Mouse (Mus musculus) liver, embryonic 11.5 days (tissue): Measurements from ENCODE around the gene 2810408A11Rik. TPM values are rescaled to one million over a fixed set of nuclear protein-coding genes. Genes with fewer than 3 reads are reported as not detected.
"Not testable (repeated sequence)": the region's sequence is repeated elsewhere in the genome, so short reads cannot be mapped to it uniquely, and the experiment has no call there.

Source experiments
- ATAC-seq: fragments of 200-750 bp; cut with Nextera tagmentation; replicated peaks from 2 replicates; pipeline ENCODE4 v1.8.0; 2017; ENCODE audit warnings: moderate number of reproducible peaks, mild to moderate bottlenecking, moderate TSS enrichment, moderate library complexity; ENCODE audit not compliant: low FRiP score
- DNase-seq: peaks from one replicate; pipeline ENCODE4 v3.0.0-alpha.2; 2017; ENCODE audit warnings: low spot score
- H3K27ac ChIP-seq: fragments of 300-500 bp; sonication (generic); 2 replicates; pipeline ENCODE4 v1.5.1; 2014; ENCODE audit warnings: mild to moderate bottlenecking, low read depth, low read length, control low read depth
- H3K27me3 ChIP-seq: fragments of 300-500 bp; sonication (generic); replicated peaks from 2 replicates; pipeline ENCODE4 v1.6.1; 2014; ENCODE audit warnings: low read length, mixed read lengths; ENCODE audit not compliant: control insufficient read depth, insufficient read depth
- H3K36me3 ChIP-seq: fragments of 300-500 bp; sonication (generic); 2 replicates; pipeline ENCODE4 v1.6.1; 2014; ENCODE audit warnings: mild to moderate bottlenecking, low read length, moderate library complexity, mixed read lengths; ENCODE audit not compliant: control insufficient read depth, insufficient read depth
- H3K4me1 ChIP-seq: fragments of 300-500 bp; sonication (generic); replicated peaks from 2 replicates; pipeline ENCODE4 v1.6.1; 2014; ENCODE audit warnings: low read length, mixed read lengths; ENCODE audit not compliant: control insufficient read depth, insufficient read depth
- H3K4me2 ChIP-seq: fragments of 300-500 bp; sonication (generic); 2 replicates; pipeline ENCODE4 v1.6.1; 2014; ENCODE audit warnings: mild to moderate bottlenecking, control low read depth, moderate library complexity
- H3K4me3 ChIP-seq: fragments of 300-500 bp; sonication (generic); 2 replicates; pipeline ENCODE4 v1.5.1; 2014; ENCODE audit warnings: low read depth, low read length, control low read depth
- H3K9ac ChIP-seq: fragments of 300-500 bp; sonication (generic); 2 replicates; pipeline ENCODE4 v1.6.1; 2014; ENCODE audit warnings: low read depth, low read length, control low read depth
- H3K9me3 ChIP-seq: fragments of 300-500 bp; sonication (generic); 2 replicates; pipeline ENCODE4 v1.6.1; 2016; ENCODE audit warnings: low read length, inconsistent platforms, mixed read lengths; ENCODE audit not compliant: control insufficient read depth
- WGBS: fragments of 180-500 bp; shearing (Covaris S2); extraction: QIAGEN DNeasy Blood & Tissue Kit; methylation state at CpG from one replicate; pipeline ENCODE4 v1.1.7; 2014; 5-methylcytosine and 5-hydroxymethylcytosine counted together
- polyA plus RNA-seq: library from polyadenylated mRNA; unstranded; fragments of >200 nt; fragmentation: Nextera tagmentation; extraction: Ambion mirVana; gene quantifications from 2 replicates; pipeline ENCODE4 v1.2.1, GENCODE M21; 2014

Gene 2810408A11Rik
- polyA plus RNA-seq, 1 experiment from 2014 or later = 3.2 TPM

GRCm38 (mm10) chr11:69934681-69935080, 33.9 kb upstream of the 2810408A11Rik start:
- Histone ChIP-seq H3K9me3 (no peaks in the 10 kb centered on the region), H3K4me2 (peak overlapping the region; percentile 90), H3K9ac (no peak overlapping the region), H3K4me1 (peaks cover 19% of the 10 kb centered on the region), H3K27me3 (peaks cover 52% of the 10 kb centered on the region), H3K4me3 (peak overlapping the region; percentile 43), H3K27ac (no peak overlapping the region), H3K36me3 (no peaks in the 10 kb centered on the region)
- WGBS = 16% methylated on average over 6 of the region's 6 CpGs
- DNase-seq = no peak
- ATAC-seq = no peak

GRCm38 (mm10) chr11:69934169-69934568, 33.4 kb upstream of the 2810408A11Rik start:
- Histone ChIP-seq H3K4me1 (peaks cover 19% of the 10 kb centered on the region), H3K9ac (no peak overlapping the region)

GRCm38 (mm10) chr11:69933066-69933465, 32.3 kb upstream of the 2810408A11Rik start:
- H3K4me2 ChIP-seq = no peak overlapping the region
- H3K27me3 ChIP-seq = peaks cover 36% of the 10 kb centered on the region
- H3K4me3 ChIP-seq = no peak overlapping the region
- no peaks in the 10 kb centered on the region for H3K36me3 ChIP-seq
- peaks cover 19% of the 10 kb centered on the region for H3K4me1 ChIP-seq
- ATAC-seq (no peak), DNase-seq (no peak)
- H3K9me3 ChIP-seq = no peaks in the 10 kb centered on the region
- WGBS = 60% methylated on average over 4 of the region's 4 CpGs
- H3K9ac ChIP-seq = no peak overlapping the region
- no peak overlapping the region for H3K27ac ChIP-seq

More at GRCm38 (mm10) chr11:69934169-69934568, 33.4 kb upstream of the 2810408A11Rik start:
- Histone ChIP-seq H3K4me2 (peak overlapping the region; percentile 90), H3K27me3 (peaks cover 47% of the 10 kb centered on the region), H3K4me3 (peak overlapping the region; percentile 7; the same call in 1 of the 2 replicates), H3K36me3 (no peaks in the 10 kb centered on the region), H3K9me3 (no peaks in the 10 kb centered on the region), H3K27ac (no peak overlapping the region)
- DNase-seq = peak; percentile 94
- ATAC-seq = no peak; the same call in 1 of the 2 replicates
- WGBS = 2% methylated on average over 18 of the region's 18 CpGs

GRCm38 (mm10) chr11:69932254-69932653, 31.5 kb upstream of the 2810408A11Rik start:
- ATAC-seq (no peak), DNase-seq (no peak)
- Histone ChIP-seq H3K4me1 (peaks cover 19% of the 10 kb centered on the region), H3K27me3 (peaks cover 28% of the 10 kb centered on the region), H3K4me3 (no peak overlapping the region), H3K9ac (no peak overlapping the region), H3K4me2 (no peak overlapping the region), H3K9me3 (no peaks in the 10 kb centered on the region), H3K36me3 (no peaks in the 10 kb centered on the region), H3K27ac (no peak overlapping the region)
- 36% methylated on average over 3 of the region's 3 CpGs for WGBS

GRCm38 (mm10) chr11:69931769-69932168, 31.0 kb upstream of the 2810408A11Rik start:
- no peak for ATAC-seq
- WGBS = 57% methylated on average over 8 of the region's 8 CpGs
- Histone ChIP-seq H3K4me3 (no peak overlapping the region), H3K36me3 (no peaks in the 10 kb centered on the region), H3K4me1 (peaks cover 19% of the 10 kb centered on the region), H3K27ac (no peak overlapping the region), H3K9me3 (no peaks in the 10 kb centered on the region), H3K9ac (no peak overlapping the region), H3K27me3 (peaks cover 23% of the 10 kb centered on the region), H3K4me2 (no peak overlapping the region)
- DNase-seq = no peak

GRCm38 (mm10) chr11:69930967-69931537, 30.3 kb upstream of the 2810408A11Rik start:
- peaks cover 16% of the 10 kb centered on the region for H3K27me3 ChIP-seq
- no peaks in the 10 kb centered on the region for H3K36me3 ChIP-seq
- no peak overlapping the region for H3K9ac ChIP-seq
- 48% methylated on average over 3 of the region's 3 CpGs for WGBS
- no peak for DNase-seq
- H3K9me3 ChIP-seq = no peaks in the 10 kb centered on the region
- ATAC-seq = no peak
- H3K27ac ChIP-seq = no peak overlapping the region
- no peak overlapping the region for H3K4me2 ChIP-seq
- H3K4me1 ChIP-seq = peaks cover 14% of the 10 kb centered on the region
- H3K4me3 ChIP-seq = no peak overlapping the region

GRCm38 (mm10) chr11:69930176-69930575, 29.4 kb upstream of the 2810408A11Rik start:
- not testable (repeated sequence) for H3K27ac ChIP-seq, ATAC-seq, H3K4me2 ChIP-seq, H3K36me3 ChIP-seq, H3K9me3 ChIP-seq, H3K4me3 ChIP-seq, H3K4me1 ChIP-seq, DNase-seq, H3K27me3 ChIP-seq, H3K9ac ChIP-seq
- 82% methylated on average over 8 of the region's 8 CpGs for WGBS

- DNase-seq (no peak), ATAC-seq (no peak)
- Histone ChIP-seq H3K27ac (no peak overlapping the region), H3K9me3 (no peaks in the 10 kb centered on the region), H3K4me3 (no peak overlapping the region), H3K4me1 (peaks cover 4% of the 10 kb centered on the region; the same call in 1 of the 2 replicates), H3K9ac (no peak overlapping the region), H3K4me2 (no peak overlapping the region), H3K36me3 (no peaks in the 10 kb centered on the region), H3K27me3 (peaks cover 2% of the 10 kb centered on the region; the same call in 1 of the 2 replicates)
- 38% methylated on average over 4 of the region's 4 CpGs for WGBS
Measured at GRCm38 (mm10) chr11:69929712-69930111, 28.9 kb upstream of the 2810408A11Rik start.

GRCm38 (mm10) chr11:69927501-69927900, 26.7 kb upstream of the 2810408A11Rik start:
- no peaks in the 10 kb centered on the region for H3K9me3 ChIP-seq
- H3K36me3 ChIP-seq = no peaks in the 10 kb centered on the region
- H3K4me2 ChIP-seq = no peak overlapping the region
- 94% methylated on average over 2 of the region's 2 CpGs for WGBS
- H3K9ac ChIP-seq = no peak overlapping the region
- H3K27me3 ChIP-seq = no peaks in the 10 kb centered on the region
- H3K4me3 ChIP-seq = no peak overlapping the region
- no peak overlapping the region for H3K27ac ChIP-seq
- no peak for DNase-seq
- H3K4me1 ChIP-seq = peaks cover 6% of the 10 kb centered on the region
- no peak for ATAC-seq
